Mouse (Mus musculus) neural tube, embryonic 13.5 days (tissue): ENCODE results near the gene M1ap. TPM values are rescaled to one million over a fixed set of nuclear protein-coding genes. Genes with fewer than 3 reads are reported as not detected.

ENCODE experiments used
- ATAC-seq: fragments of 200-750 bp; cut with Nextera tagmentation; 2 replicates; pipeline ENCODE4 v1.8.0; 2017; ENCODE audit warnings: low read depth, mild to moderate bottlenecking, moderate TSS enrichment, moderate library complexity
- H3K27ac ChIP-seq: fragments of 300-500 bp; sonication (generic); replicated peaks from 2 replicates; pipeline ENCODE4 v1.5.1; 2015; ENCODE audit warnings: moderate library complexity, mild to moderate bottlenecking, inconsistent platforms
- H3K27me3 ChIP-seq: fragments of 300-500 bp; sonication (generic); 2 replicates; pipeline ENCODE4 v1.6.1; 2015; ENCODE audit warnings: mild to moderate bottlenecking, inconsistent platforms
- H3K36me3 ChIP-seq: fragments of 300-500 bp; sonication (generic); 2 replicates; pipeline ENCODE4 v1.6.1; 2015; ENCODE audit warnings: mild to moderate bottlenecking, inconsistent platforms
- H3K4me1 ChIP-seq: fragments of 300-500 bp; sonication (generic); replicated peaks from 2 replicates; pipeline ENCODE4 v1.6.1; 2015; ENCODE audit warnings: inconsistent platforms
- H3K4me2 ChIP-seq: fragments of 300-500 bp; sonication (generic); 2 replicates; pipeline ENCODE4 v1.6.1; 2015; ENCODE audit warnings: inconsistent platforms, mild to moderate bottlenecking, moderate library complexity
- H3K4me3 ChIP-seq: fragments of 300-500 bp; sonication (generic); 2 replicates; pipeline ENCODE4 v1.5.1; 2015; ENCODE audit warnings: mild to moderate bottlenecking, inconsistent platforms
- H3K9ac ChIP-seq: fragments of 300-500 bp; sonication (generic); 2 replicates; pipeline ENCODE4 v1.6.1; 2015; ENCODE audit warnings: moderate library complexity, mild to moderate bottlenecking, inconsistent platforms
- H3K9me3 ChIP-seq: fragments of 300-500 bp; sonication (generic); 2 replicates; pipeline ENCODE4 v1.6.1; 2016; ENCODE audit warnings: inconsistent platforms
- WGBS: fragments of 180-500 bp; shearing (Covaris S2); methylation state at CpG from one replicate; pipeline ENCODE4 v1.1.7; 2015; 5-methylcytosine and 5-hydroxymethylcytosine counted together
- polyA plus RNA-seq: library from polyadenylated mRNA; unstranded; fragments of >200 nt; fragmentation: Nextera tagmentation; extraction: Ambion mirVana; gene quantifications from 2 replicates; pipeline ENCODE4 v1.2.1, GENCODE M21; 2015

Gene M1ap
- polyA plus RNA-seq, 1 experiment from 2014 or later = not detected

DNA sequence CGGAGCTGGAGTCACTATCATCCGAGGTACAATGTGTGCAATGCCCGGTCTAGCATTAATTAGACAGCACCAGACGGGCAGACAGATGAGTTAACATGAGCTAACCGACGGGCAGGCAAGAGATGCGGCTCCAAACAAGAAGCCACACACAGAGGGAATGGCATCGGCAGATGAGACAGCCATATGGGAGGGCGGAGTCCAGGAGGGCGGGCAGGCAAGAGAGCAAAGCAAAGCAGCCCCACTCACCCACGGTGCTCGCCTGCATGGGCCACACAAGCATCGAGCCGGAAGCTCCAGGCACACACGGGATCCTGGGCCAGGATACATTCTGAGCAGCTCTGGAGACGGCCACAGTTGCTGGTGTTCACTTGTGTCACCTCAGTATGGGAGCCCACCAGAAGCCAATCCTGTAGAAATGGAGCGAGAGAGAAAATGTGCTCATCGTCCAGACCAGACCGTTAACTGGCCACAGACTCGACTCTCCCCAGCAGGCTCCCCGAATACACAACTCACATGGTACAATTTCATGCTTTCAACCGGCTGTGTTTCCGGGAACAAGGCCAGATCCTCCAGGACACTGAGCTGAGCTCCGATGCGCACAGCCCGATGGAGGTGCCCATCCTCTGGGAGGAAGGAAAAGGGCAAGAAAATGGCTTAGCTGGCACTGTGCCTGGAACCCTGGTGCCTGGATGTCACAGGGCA, 29.5 kb upstream of the M1ap start:
- Histone ChIP-seq H3K36me3 (peaks cover 52% of the 10 kb centered on the region), H3K9ac (no peak overlapping the region), H3K4me1 (no peaks in the 10 kb centered on the region), H3K27me3 (no peaks in the 10 kb centered on the region), H3K9me3 (no peaks in the 10 kb centered on the region), H3K4me3 (no peak overlapping the region), H3K27ac (no peak overlapping the region), H3K4me2 (no peak overlapping the region)
- WGBS = 71% methylated on average over 26 of the region's 26 CpGs
- ATAC-seq = peak; percentile 57

DNA sequence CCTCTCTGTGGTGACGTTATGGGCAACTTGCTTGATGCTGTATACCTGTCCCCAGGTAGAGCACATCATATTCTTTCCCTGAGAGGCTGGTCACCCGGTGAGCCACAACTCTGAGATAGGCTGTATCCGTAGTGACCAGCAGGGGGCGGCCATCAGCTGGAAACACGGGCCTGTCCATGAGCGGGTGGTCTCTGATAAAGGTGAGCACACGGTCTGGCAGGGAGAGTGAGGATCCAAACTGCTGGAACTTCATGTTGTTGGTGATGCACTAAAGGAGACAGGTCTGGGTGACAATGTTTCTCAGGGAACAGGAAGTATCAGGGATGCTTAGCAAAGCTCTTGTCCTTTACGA, 28.9 kb upstream of the M1ap start:
- ATAC-seq = peak; percentile 75
- H3K36me3 ChIP-seq = peaks cover 54% of the 10 kb centered on the region
- no peak overlapping the region for H3K4me2 ChIP-seq
- WGBS = 18% methylated on average over 8 of the region's 8 CpGs
- H3K9ac ChIP-seq = no peak overlapping the region
- H3K9me3 ChIP-seq = no peaks in the 10 kb centered on the region
- H3K27ac ChIP-seq = no peak overlapping the region
- no peaks in the 10 kb centered on the region for H3K27me3 ChIP-seq
- H3K4me3 ChIP-seq = no peak overlapping the region
- no peaks in the 10 kb centered on the region for H3K4me1 ChIP-seq

DNA sequence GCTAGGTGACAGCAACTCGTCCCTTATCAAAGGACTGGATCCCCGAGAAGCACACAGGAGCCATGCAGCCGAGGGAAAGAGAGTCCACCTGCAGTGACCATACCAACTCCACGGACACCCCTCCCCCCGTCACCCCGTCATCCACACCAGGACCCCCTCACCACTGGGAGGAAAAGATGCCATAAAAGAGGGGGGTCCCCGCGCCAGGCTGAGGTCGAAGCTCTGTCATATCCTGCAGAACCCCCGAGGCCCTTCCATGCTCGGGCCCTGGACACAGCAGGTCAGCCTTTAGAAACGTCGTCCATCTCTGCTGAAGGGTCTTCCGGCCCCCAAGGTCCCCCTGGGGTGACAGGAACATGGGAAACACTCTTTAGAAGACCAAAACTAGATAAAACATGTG, 28.3 kb upstream of the M1ap start:
- Histone ChIP-seq H3K4me3 (no peak overlapping the region), H3K27ac (no peak overlapping the region), H3K9me3 (no peaks in the 10 kb centered on the region), H3K4me2 (no peak overlapping the region), H3K27me3 (no peaks in the 10 kb centered on the region), H3K4me1 (no peaks in the 10 kb centered on the region), H3K9ac (no peak overlapping the region), H3K36me3 (peaks cover 51% of the 10 kb centered on the region)
- 82% methylated on average over 14 of the region's 14 CpGs for WGBS
- ATAC-seq = no peak

DNA sequence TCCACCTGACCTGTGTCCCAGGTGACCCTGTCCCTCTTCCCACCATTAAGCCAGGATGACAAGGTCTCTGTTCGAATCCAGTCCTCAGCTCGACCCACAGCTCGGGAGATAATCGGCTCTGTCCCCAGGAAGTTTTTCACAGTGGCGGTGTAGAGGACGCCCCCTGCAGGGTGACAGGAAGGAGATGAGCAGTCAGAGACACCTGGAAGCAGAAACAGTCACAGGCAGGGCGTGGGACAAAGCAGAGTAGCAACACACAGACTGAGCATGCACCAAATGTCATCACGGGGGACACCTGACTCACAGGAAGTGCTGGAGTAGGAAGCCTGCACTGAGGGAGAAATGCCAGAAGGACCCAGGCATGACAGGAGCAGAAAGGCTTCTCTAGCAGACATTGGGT, 27.2 kb upstream of the M1ap start:
- Histone ChIP-seq H3K4me3 (no peak overlapping the region), H3K36me3 (peaks cover 58% of the 10 kb centered on the region), H3K9ac (no peak overlapping the region), H3K4me1 (no peaks in the 10 kb centered on the region), H3K27ac (no peak overlapping the region), H3K4me2 (no peak overlapping the region), H3K27me3 (no peaks in the 10 kb centered on the region), H3K9me3 (0 out of 2 replicates have a peak, but pooled peaks cover 3% of the 10 kb centered on the region)
- WGBS = 67% methylated on average over 8 of the region's 8 CpGs
- ATAC-seq = no peak

DNA sequence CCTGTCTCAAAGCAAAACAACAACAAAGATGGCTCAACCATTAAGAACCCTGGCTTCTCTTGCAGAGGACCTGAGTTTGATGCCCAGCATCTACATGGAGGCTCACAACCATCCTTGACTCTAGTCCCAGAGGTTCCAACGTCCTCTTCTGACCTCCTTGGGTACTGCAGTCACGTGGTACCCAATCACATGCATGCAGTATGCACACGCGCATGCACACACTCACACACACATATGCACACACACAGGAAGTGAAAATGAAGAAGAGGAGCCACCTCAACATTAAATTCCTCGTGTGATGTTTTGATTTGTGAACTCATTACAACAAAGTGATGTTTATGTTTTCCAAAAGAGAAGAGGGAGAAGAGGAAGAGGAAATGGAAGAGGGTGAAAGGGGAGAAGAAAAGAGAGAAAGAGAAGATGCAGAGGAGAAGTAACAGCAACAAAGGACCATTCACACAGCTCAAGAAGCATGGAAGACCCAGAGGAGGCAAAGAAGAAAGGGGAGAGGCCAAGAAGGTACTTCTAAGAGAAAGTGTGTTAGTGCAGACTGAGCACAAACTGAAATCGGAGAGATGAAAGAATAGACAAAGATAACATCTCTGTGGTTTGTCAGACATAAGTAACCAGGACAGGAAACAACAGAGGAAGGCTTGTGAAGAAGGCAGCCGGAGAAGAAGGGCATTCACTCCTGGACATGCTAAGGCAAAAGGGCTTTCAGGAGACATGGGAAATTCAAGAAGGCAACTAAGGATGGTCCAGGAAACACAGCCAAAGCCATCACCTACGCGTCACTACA, 25.1 kb upstream of the M1ap start:
- H3K27me3 ChIP-seq = no peaks in the 10 kb centered on the region
- no peaks in the 10 kb centered on the region for H3K4me1 ChIP-seq
- H3K9ac ChIP-seq = no peak overlapping the region
- H3K36me3 ChIP-seq = peaks cover 53% of the 10 kb centered on the region
- WGBS = 80% methylated on average over 9 of the region's 9 CpGs
- H3K4me2 ChIP-seq = no peak overlapping the region
- no peak for ATAC-seq
- H3K4me3 ChIP-seq = no peak overlapping the region
- H3K9me3 ChIP-seq = 0 out of 2 replicates have a peak, but pooled peaks cover 3% of the 10 kb centered on the region
- H3K27ac ChIP-seq = no peak overlapping the region

DNA sequence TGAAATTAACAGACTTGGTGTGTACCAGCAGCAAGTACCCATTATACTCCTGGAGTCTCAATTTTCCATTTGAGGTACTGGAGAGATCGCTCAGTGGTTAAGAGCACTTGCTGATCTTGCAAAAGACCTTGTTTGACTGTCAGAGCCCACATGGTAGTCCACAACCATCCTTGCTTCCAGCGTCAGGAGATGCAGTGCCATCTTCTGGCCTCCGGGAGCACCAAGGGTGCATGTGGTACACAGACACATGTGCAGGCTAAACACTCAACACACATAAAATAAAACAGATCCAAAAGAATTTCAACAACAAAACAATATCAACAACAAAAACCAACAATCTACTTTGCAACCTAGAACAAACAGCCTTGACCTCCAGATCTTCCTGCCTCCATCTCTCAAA, 21.7 kb upstream of the M1ap start:
- Histone ChIP-seq H3K36me3 (peaks cover 41% of the 10 kb centered on the region), H3K27ac (no peak overlapping the region), H3K4me1 (no peaks in the 10 kb centered on the region), H3K9me3 (0 out of 2 replicates have a peak, but pooled peaks cover 3% of the 10 kb centered on the region), H3K4me2 (no peak overlapping the region), H3K27me3 (no peaks in the 10 kb centered on the region), H3K4me3 (no peak overlapping the region), H3K9ac (no peak overlapping the region)
- no peak for ATAC-seq
- WGBS = 72% methylated on average over 3 of the region's 3 CpGs

DNA sequence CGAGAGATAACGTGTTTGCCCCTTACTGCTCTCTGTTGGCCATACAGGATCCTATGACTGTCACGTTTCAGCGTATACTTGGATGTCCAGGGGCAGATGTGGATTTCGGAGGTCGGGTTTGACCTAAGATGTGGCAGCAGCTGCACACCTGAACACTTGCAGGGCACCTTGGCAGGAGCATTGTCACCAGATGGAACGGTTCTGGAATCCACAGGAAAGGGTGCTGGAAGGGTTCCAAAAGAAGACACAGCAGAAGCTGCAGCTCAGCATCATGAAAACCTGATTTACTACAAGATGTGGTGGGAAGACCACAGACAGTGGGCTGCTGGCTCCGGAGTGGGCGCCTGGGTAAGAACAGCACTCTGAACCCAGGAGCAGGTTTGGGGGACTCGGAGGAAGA, 20.6 kb upstream of the M1ap start:
- Histone ChIP-seq H3K27me3 (no peaks in the 10 kb centered on the region), H3K27ac (no peak overlapping the region), H3K9ac (no peak overlapping the region), H3K9me3 (0 out of 2 replicates have a peak, but pooled peaks cover 3% of the 10 kb centered on the region), H3K4me2 (no peak overlapping the region), H3K4me3 (no peak overlapping the region), H3K36me3 (peaks cover 44% of the 10 kb centered on the region), H3K4me1 (no peaks in the 10 kb centered on the region)
- no peak for ATAC-seq
- 88% methylated on average over 10 of the region's 10 CpGs for WGBS

DNA sequence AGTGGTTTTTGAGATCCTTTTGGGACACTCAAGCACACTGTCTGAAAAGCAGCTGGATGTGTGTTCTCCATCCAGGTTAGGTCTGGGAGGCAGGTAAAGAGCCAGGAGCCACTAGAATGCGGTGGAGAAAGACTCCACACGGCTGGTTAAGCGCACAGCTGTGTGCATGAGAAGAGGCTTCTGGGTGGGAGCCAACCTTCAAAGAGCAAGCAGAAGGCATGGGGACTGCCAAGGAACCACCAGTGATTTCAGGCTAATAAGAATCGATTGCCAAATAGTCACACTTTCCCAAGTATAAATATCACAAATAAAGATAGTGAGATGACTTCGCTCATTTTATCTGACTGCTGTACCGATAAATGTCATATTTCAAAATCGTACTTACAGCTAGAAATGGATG, 20.2 kb upstream of the M1ap start:
- no peak overlapping the region for H3K9ac ChIP-seq
- no peak overlapping the region for H3K4me2 ChIP-seq
- no peaks in the 10 kb centered on the region for H3K4me1 ChIP-seq
- 0 out of 2 replicates have a peak, but pooled peaks cover 3% of the 10 kb centered on the region for H3K9me3 ChIP-seq
- WGBS = 92% methylated on average over 7 of the region's 7 CpGs
- H3K27ac ChIP-seq = no peak overlapping the region
- peaks cover 48% of the 10 kb centered on the region for H3K36me3 ChIP-seq
- no peaks in the 10 kb centered on the region for H3K27me3 ChIP-seq
- no peak for ATAC-seq
- H3K4me3 ChIP-seq = no peak overlapping the region

DNA sequence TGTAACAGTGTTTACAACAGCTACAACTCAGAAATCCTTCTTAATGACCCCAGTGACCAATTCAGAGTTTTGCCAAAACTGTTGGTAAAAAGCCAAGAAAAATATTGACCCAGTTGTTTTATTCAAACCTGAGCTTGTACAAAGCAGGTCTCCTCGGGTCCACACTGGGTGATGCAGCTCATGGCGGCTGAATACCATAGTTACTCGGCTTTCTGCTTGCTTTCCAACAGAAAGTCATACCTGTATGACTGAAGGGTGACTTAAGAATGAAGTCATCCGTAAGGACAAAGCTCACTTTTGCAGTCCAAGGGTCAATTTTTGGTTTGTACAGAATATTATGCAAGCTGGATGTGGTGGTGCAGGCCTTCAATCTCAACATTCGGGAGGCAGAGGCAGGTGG, 19.1 kb upstream of the M1ap start:
- Histone ChIP-seq H3K9ac (no peak overlapping the region), H3K4me1 (no peaks in the 10 kb centered on the region), H3K4me3 (no peak overlapping the region), H3K27me3 (no peaks in the 10 kb centered on the region), H3K27ac (no peak overlapping the region), H3K4me2 (no peak overlapping the region), H3K9me3 (0 out of 2 replicates have a peak, but pooled peaks cover 3% of the 10 kb centered on the region), H3K36me3 (peaks cover 51% of the 10 kb centered on the region)
- 81% methylated on average over 5 of the region's 5 CpGs for WGBS
- no peak for ATAC-seq

DNA sequence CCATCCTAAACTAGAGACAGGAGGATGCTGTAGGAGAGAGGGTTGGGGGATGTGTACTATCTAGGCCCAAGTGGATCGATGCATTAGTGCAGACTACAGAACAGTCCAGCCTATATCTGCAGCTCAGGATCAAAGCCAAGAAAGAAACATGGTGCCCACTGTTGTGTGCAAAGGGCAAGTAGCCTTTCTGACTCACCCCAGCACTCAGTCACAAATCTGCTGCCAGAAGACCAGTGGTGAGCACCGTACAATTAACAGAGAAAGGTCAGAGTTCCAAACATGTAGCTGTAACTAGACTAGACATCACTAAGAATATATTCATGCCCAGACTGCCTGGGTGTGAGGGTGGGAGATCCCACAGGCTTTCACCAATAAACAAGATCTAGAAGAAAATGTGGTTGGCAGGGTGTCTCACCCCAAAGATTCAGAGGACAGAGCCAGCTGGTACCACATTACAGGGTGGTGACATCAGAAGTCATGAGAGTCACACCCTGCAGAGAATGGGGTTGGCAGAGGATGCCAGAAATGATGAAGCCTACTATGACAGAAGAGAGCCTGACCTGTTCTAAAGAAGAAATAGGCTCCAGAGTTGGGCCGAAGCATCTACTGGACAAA, 12.0 kb upstream of the M1ap start:
- no peaks in the 10 kb centered on the region for H3K27me3 ChIP-seq
- peaks cover 49% of the 10 kb centered on the region for H3K36me3 ChIP-seq
- H3K4me1 ChIP-seq = peaks cover 9% of the 10 kb centered on the region; the same call in 1 of the 2 replicates
- no peak overlapping the region for H3K4me2 ChIP-seq
- 88% methylated on average over 3 of the region's 3 CpGs for WGBS
- no peaks in the 10 kb centered on the region for H3K9me3 ChIP-seq
- no peak overlapping the region for H3K27ac ChIP-seq
- ATAC-seq = no peak
- H3K9ac ChIP-seq = no peak overlapping the region
- no peak overlapping the region for H3K4me3 ChIP-seq

DNA sequence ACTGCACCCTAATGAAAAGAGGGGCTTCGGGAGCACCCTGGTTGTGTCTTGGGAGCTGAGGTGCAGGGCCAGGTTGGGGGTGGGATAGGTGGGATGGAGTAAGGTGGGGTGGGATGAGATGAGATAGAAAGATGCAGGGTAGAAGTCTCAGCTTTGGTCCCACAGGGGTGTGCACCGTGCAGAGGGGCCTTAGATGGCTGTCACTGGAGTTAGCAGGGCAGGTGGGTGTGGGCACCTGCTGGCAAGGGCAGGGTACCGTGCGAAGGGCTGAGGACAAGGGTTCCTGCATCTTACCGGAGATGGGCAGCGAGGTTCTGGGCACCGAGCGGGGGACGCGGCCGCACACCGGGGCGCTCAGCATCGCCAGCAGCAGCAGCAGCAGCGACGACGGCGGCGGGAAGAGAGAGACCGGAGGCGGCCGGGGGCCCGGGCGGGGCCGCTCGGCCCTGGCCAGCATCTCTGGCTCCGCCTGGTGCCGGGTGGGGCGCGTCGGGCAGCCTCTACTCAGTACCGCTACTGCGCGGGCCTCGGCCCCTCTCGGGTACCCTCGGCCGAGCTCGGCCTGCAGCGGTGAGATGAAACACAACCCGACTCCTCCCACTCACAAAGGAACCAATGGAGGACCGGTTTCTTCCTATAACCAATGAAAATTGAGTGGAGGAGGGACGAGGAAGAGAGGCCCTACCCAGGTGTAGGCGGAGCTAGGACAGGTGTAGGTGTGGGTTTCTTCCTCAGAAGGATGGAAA, 7.4 kb upstream of the M1ap start, which contains the start of gene Sema4f:
Gene Sema4f (minus strand): TSS at position 603 of the 746 bp plus-strand sequence.
- Histone ChIP-seq H3K9ac (peak within 1 kb of the TSS; percentile 91), H3K4me1 (peaks cover 9% of the 10 kb centered on the region; the same call in 1 of the 2 replicates), H3K4me2 (peak within 1 kb of the TSS; percentile 59), H3K36me3 (0 out of 2 replicates have a peak, but pooled peaks cover 12% of the 10 kb centered on the region), H3K27ac (peak within 1 kb of the TSS; percentile 55; the same call in 1 of the 2 replicates), H3K9me3 (no peaks in the 10 kb centered on the region), H3K27me3 (0 out of 2 replicates have a peak, but pooled peaks cover 5% of the 10 kb centered on the region), H3K4me3 (peak within 1 kb of the TSS; percentile 67)
- WGBS = 3% methylated on average over 38 of the region's 44 CpGs
- ATAC-seq = peak; percentile 99
